Mouse (Mus musculus) right cerebral cortex, adult 18-20 months (tissue): Measurements from ENCODE around the gene Cul5.

Source experiments
- DNase-seq: peaks from one replicate; pipeline ENCODE4 v3.0.0; 2022; ENCODE audit warnings: mixed read lengths

Cul5 gene

DNA sequence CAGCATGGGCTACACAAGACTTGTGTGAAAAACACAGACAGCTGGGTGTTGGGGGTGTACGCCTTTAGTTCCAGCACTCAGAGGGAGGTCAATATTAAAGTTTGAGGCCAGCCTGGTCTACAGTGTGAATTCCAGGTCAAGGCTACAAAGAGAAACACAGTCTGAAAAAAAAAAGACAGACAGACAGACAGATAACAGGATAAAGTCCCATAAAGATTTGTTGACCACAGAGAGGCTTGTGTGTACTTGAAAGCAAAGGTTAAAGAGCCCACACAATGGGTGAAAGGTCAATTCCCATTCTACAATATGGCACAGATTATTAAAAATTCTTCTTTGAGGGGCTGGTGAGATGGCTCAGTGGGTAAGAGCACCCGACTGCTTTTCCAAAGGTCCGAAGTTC is 62.6 kb downstream of the Cul5 start:
- no peak for DNase-seq

DNA sequence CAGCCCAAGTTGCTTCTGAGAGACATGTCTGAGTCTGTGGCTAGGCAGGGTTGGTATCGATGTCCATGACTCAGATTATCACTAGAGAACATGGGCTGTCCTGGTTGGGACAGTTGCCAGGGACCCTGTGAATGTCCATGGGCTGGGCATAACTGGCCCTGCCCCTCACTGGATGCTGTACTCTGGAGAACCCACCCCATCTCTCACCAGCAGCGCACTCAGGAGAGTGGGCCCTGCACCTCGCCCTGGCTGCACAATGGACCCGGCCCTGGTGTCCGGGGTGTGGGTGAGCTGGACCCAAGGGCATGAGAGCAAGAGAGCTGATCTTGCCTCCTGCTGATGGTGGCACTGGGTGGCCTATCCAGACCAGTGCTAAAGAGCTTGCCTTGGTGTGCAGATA is 64.9 kb downstream of the Cul5 start:
- no peak for DNase-seq

DNA sequence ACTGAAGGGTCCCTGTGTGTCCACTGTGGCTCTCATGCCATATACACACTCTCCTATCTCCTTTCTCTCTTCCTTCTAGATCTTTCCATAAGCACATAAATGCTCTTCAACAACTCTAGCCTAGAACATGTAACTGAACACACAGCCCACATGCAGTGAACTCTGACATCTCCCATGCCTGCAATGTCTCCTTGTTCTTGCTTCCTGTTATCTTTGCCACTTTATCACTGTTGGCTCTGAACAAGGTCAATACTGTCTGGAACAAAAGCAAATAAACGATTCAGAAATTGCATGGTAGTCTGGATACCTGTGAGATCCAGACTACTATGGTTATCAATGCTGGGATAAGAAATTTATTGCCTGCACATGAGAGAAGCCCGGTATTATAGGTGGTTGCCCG is 66.0 kb downstream of the Cul5 start:
- DNase-seq, result no peak

DNA sequence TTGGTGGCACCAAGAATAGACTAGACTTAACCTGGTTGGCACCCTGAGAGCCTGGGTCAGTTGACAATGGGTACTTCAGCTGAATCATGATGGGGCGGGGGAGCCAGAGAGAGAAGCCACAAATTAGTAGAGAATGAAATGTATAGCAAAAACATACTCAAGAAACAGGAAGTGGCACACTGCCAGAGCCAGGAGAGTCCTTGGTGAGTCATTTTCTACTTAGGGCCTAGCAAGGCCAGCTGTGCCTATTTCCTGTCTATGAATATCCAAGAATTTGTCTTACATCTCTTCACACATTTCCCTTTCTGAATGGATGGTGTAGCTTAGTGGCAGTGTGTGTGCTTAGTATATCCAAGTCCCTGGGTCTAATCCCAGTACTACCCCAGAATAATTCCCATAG is 66.4 kb downstream of the Cul5 start:
- DNase-seq, result peak; percentile 23

DNA sequence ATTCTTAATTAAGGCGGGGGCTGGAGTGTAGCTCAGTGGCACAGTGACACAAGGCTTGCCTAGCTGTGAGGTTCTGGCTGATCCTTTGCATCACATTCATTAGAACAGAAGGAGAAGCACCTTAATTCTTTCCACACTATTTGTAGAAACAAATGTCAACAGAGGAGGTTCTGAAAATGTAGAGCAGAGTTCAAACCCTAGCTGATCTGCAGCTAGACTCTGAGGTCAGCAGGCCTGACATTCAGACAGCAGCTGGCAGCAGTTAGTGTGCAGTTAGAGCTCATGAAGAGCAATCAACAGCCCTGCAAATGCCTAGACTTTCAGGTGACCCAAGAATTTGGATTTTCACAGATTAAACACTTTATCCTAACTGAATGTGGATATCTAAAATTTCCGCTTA is 68.3 kb downstream of the Cul5 start:
- no peak for DNase-seq

DNA sequence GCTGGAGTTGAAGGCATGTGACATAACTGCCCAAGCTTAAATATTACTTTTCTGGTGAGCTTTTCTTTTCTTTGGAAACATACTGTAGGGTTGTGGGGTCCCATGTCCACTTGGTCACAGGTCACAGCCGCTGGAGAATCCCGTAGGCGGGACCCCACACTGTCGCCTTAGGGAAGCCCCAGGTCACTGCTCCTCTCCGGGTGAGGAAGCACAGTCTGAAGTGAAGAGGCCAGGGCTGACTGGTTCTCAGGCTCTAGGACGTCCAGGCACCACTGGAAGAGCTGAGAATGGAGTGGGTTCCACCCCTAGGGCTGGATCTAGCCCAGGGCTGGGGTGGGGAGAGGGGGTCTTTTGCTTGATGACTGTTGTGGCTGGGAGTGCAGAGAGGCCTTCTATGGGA is 71.2 kb downstream of the Cul5 start:
- DNase-seq, result no peak

DNA sequence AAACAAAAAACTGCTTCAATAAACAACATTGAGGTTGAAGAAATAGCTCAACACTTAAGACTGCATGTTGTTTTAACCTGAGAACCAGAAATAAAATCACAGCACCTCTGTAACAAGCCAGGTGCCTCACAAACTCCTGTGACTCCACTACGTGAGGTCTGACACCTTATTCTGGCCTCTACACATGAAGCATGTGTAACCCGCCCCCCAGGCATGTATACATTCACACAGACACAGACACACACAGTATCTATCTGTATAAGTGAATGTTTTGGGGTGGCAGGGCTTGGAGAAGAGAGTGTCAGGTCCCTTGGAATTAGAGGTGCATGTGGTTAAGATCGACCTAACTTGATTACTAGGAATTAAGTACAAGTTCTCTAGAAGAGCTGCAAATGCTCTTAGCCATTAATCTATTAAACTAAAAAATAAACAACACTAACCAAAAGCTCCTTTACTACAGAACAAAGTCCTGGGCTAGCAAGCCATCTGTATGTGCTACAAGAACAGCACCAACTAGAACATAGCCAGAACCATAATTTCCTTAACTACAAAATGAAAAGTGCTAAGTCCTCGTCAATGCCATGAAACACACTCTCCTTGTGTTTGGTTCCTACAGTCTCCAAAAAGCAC is 72.7 kb downstream of the Cul5 start:
- DNase-seq, result no peak

DNA sequence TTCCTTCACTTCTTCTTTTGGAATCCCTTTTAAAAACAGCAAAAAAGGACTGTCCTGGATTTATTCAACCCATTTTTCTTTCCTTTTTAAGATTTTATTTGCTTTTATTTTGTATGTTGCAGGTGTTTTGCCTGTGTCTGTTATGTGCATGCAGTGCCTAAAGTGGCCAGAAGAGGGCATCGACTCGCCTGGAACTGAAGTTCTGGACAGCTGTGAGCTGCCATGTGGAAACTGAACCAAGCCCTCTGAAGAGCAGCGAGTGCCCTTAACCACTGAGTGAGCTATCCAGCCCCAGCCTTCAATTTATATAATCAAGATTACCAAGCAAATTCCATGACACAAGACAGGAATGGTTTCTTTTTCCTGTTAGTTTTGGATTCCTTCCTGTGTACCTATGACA is 75.0 kb downstream of the Cul5 start:
- DNase-seq, result peak; percentile 34

DNA sequence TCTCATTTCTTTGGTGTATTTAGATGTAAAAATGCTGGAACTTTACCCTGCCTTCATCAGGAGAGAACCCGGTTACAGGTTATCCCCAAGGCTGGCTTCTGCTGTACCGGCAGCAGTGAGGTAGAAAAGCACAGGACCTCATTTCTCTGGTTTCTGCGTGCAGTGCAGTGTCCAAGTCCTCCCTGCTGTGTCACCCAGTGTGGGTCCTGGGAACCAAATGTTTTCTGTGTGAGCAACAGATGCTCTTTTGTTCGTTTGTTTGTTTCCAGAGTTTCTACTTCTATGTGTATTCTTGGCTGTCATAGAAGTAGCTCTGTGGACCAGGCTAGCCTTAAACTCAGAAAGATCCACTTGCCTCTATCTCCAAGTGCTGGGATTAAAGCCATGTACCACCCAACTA is 87.9 kb downstream of the Cul5 start:
- DNase-seq, result no peak

DNA sequence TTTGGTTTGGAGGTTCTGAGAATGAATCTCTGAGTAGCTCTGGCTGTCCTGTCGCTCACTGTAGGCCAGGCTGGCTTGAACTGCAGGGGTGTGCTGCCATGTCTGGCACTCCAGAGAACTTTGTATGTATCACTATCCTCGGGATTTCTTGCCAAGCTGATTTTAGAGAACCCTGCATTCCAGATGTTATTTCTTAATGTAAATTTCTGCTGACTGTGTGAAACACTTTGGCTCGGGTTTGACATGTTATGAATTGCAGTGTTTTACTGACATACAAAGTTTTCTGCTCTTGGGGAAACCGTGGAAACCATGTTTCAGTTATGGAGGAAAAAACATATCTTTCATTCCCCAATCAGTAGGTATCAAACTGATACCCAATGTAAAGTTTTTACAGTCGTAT is 94.1 kb downstream of the Cul5 start:
- no peak for DNase-seq

DNA sequence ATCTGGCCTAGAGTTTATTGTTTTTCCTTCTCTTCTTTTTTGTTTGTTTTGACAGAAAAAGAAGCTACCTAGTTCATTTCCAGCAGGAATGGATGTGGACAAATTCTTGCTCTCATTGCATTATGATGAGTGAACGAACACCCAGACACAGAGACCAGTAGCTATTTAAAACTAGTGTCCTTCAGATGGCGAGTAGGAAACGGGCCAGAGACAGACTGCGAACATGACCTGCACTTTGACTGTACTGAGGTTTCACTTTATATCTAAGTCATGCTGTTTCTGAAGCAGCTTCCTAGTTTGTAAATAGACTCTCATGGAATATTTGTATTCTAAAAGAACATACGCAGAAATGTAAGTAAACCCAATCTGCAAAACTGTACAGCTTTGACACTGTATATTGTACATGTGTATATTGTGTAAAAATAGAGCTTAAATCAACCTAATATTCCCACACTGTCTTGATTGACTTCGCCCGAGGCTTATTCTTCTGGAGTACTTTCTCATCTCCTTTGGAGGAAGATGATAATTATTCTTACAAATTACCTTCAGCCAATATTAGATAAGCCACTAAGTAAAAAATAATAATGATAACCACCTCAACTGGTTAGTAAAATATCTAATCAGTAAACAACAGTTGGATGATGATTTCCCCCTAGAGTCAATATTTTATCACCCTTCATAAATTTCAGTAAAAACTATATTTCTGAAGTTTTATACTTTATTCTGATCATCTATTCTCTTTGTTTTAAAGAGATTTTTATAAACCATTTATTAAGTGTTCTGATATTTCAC is 97.1 kb downstream of the Cul5 start:
- DNase-seq, result no peak

DNA sequence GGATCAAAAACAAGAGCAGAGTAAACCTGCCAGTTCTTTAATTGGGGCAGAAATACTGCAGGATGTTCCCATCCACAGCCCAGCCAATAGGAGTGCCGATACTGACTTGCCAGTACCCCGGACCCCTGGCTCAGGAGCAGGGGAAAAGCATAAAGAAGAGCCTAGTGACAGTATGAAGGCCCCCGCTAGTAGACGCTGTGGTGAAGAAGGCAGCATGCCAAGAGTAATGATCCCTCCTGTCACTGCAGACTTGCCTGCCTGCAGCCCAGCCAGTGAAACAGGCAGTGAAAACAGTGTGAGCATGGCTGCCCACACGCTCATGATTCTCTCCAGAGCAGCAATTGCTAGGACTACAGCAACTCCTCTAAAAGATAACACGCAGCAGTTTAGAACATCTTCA is 99.2 kb downstream of the Cul5 start:
- peak; percentile 41 for DNase-seq
